Mouse (Mus musculus) kidney, adult 9 months (tissue): ENCODE measurements around the gene Sppl3.
"Not testable (repeated sequence)": the region's sequence is repeated elsewhere in the genome, so short reads cannot be mapped to it uniquely, and the experiment has no call there.

Source experiments
- DNase-seq: peaks from one replicate; pipeline ENCODE4 v3.0.0; 2022

Gene Sppl3

GRCm38 (mm10) chr5:115081636-115082035, 70.7 kb downstream of the Sppl3 start:
- no peak for DNase-seq

DNA sequence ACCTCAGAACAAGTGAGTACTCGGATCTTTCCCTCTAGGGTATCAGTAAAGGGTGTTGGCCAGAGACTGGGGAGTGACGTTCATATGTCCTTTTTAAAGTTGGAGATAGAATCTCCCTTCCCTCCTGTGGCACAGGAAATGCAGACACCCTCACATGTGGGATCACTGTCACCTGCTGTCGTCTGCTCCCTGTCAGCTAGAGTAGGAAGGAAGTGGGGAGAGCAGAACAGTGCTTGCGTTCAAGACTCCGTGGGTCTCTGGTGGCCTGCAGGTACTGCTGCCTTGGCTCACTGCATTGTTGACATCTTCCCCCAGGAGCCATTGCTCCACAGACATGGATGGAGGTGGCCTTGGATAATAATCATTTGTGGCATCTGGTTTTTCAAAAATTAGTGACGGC, 72.6 kb downstream of the Sppl3 start:
- no peak for DNase-seq

DNA sequence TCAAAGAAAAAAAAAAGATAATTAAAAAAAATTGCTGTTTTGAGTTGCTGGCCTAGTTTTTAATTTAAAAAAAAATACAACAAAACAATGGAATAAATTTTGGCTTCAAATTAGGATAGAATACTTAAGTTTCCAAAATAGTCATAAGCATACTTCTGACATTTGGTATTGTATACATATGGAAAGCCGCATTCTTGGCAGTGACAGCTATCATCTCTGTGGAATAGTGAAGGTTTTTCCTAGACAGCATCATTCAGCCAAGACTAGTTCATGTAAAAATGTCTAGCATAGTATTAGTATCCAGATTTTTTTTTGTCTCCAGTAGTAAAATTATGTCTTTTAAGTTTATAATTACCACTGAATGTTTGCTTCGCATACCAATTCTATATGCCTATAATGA, 74.7 kb downstream of the Sppl3 start:
- DNase-seq: no peak

DNA sequence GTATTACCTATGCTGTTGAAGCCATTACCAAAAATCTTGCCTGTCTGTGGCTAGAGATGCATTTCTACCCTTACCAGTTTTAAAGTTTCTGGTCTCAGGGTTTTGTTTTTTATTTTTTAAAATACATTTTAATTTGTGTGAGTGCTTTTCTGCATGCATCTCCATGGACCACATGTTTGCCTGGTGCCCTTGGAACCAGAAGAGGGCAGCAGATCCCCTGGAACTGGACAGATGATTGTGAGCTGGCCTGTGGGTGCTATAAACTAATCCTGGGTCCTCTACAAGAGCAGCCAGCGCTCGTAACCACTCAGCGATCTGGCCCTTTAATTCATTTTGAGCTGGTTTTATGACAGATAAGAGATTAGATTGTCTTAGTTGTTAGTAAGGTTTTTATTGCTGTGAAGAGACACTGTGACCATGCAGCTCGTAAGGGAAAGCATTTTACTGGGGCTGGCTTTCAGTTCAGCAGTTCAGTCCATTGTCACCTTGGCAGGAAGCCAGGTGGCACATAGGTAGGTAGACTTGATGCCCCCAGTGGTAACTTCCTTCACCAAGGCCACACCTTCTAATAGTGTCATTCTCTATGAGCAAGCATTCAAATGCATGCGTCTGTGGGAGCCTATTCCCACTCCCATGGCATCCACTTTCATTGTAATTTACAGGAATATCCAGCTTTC, 78.8 kb downstream of the Sppl3 start:
- no peak for DNase-seq

DNA sequence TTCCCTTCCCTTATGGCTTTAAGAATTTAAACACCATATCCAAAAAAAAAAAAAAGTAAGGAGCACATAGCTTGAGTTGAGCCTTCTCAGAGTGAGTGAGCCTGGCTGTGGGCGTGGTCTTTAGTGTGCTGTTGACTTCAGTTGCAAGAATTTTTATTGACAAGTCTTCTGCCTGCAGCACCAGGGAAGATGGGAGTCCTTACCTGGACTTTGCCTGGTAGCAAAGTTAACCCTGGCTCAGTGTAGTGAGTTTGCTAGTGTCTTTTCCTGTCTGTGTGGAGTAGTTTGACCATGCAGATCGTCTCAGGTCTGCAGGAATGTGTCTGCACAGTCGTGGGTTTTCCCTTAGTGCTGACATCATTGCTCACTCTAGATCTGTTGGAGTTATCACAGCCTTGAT, 80.1 kb downstream of the Sppl3 start:
- DNase-seq: no peak

DNA sequence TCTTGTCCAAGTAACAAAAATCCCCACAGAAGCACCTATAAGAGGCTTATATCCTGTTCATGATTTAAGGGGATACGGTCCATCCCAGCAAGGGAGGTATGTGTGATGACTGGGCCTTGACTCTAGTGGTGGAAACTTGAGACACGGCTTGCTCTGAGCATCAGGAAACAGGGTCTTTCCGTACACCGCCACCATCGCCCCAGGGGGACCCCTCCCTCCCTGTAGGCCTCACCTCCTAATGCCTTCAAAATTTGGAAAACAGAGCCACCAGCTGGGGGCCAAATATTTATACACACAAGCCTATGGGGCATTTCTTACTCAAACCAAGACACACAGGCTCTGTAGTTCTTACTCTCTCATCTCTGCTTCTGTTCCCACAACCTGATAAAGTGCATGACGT, 80.8 kb downstream of the Sppl3 start:
- no peak for DNase-seq

DNA sequence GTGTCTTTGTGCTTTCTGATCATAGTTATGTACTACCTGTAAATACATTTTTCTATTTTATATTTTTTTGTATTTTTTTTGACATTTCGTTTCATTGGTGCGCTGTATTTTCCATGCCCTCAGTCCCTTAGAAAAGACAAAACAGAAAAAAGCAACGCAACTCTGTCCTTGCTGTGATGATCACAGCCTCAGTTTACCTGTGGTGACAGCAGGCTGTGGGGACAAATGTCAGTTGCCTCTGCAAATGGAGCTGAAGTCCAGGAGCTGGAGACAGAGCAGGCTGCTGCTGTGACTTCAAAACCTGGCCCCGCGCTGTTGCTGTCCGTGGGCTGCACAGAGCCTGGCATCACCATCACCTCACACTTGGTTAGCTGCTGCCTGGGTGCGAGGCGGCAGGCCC, 87.3 kb downstream of the Sppl3 start, which contains the start of gene Gm10401:
Gm10401 (minus strand) TSS at position 101 of the 400 bp plus-strand sequence.
- no peak for DNase-seq

- DNase-seq: no peak
These were observed 88.6 kb downstream of the Sppl3 start for GRCm38 (mm10) chr5:115099530-115099929.

- DNase-seq: no peak
These were observed 89.1 kb downstream of the Sppl3 start for GRCm38 (mm10) chr5:115099991-115100390.

GRCm38 (mm10) chr5:115100473-115100872, 89.5 kb downstream of the Sppl3 start:
- no peak for DNase-seq

- no peak for DNase-seq
These were observed 91.3 kb downstream of the Sppl3 start for GRCm38 (mm10) chr5:115102231-115102630.

DNA sequence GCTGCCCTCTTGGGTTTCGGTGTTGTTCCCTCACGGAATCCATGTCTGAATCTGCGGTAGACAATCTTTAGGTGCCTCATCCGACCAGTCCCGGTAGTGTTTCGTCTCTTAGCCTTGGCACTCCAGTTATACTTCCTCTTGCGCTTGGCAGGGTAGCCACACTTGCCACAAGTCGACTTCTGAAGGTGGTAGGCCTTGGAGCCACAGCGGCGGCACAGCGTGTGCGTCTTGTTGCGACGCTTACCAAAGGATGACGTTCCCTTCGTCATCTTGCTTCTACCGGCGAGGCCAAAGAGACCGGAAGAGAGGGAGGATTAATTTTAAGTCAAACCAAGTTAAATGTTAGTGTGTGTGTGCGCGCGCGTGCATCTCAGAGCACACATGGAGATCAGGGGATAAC, 92.3 kb downstream of the Sppl3 start:
- DNase-seq: not testable (repeated sequence)

- DNase-seq: no peak
These were observed 100.2 kb downstream of the Sppl3 start for GRCm38 (mm10) chr5:115111156-115111555.

DNA sequence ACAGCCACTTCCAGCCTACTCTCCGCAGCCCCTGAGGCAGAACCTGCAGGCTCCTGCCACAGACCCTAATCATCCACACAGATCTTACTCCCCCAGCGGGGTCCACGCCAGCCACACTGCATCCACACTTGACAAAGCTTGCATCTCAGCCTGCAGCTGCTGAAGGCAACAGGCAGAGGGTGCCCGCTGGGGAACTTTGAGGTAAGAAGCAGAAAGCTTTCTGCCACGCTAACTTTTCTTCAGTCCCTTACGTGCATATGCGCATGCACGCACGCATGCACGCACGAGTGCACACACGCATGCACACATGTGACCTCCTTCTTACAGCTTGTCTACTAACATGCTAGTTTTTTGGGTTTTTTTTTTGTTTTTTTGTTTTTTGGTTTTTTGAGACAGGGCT, 102.3 kb downstream of the Sppl3 start:
- DNase-seq: no peak

DNA sequence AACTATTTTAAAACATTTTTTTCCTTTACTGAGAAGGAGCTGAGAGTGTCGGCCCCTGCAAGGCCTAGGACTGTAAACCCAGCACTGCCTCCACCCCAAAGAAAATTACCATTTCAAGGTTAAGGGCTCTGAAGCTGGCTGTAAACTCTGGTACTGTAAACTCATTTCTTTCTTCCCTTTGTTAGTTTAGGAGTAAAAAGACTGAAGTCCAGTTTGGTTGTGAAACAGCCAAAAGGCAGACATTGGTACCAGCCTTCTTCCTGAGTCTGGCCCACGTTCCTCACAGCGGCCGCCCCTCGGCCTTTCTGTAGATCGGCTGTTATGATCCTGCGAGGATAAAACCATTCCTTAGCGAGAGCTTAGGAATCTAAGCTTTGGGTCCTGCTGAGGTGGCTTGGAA, 103.6 kb downstream of the Sppl3 start:
- no peak for DNase-seq

- no peak for DNase-seq
These were observed 105.5 kb downstream of the Sppl3 start for GRCm38 (mm10) chr5:115116426-115116825.

GRCm38 (mm10) chr5:115117467-115117866, 106.5 kb downstream of the Sppl3 start:
- no peak for DNase-seq

- peak; percentile 95 for DNase-seq
These were observed 108.1 kb downstream of the Sppl3 start, which contains the start of gene Acads for GRCm38 (mm10) chr5:115118961-115119570. TSS of gene Acads (minus strand) at chr5:115119346.

DNA sequence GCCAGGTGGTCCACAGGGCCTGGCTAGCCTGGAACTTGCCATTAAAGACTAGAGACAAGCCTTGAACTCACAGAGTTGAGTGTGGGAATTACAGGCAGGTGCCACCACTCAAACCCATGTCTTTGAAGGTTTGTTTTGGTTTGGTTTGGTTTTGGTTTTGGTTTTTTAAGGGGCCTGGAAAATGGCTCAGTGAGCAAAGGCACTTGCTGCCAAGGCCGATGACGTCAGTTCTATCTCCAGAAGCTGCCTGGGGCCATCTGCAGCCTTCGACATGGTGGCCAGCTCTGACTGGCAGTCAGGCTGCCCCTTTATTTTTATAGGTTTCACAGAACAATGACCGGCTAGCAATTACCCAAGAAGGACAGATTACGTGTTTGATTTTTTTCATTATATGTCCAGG, 110.0 kb downstream of the Sppl3 start:
- DNase-seq: no peak

DNA sequence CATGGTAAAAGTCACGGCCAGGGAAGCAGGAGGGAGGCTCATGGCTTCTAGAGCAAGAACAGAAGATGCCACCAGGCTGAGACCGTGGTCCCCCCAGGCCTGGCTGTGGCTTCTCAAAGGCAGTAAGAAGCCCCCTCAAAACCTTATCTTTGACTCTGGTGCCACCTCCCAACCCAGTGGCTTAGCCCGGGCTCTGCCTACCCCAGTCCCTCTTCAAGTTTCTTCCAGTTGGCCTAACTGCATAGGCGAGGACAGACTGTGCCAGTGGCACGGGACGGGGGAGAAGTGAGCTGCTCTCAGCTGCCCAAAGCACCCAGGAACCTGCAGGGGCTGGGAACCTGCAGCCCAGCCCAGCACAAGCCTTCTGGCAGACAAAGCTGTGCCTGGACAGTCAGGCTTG, 113.8 kb downstream of the Sppl3 start:
- DNase-seq: no peak

DNA sequence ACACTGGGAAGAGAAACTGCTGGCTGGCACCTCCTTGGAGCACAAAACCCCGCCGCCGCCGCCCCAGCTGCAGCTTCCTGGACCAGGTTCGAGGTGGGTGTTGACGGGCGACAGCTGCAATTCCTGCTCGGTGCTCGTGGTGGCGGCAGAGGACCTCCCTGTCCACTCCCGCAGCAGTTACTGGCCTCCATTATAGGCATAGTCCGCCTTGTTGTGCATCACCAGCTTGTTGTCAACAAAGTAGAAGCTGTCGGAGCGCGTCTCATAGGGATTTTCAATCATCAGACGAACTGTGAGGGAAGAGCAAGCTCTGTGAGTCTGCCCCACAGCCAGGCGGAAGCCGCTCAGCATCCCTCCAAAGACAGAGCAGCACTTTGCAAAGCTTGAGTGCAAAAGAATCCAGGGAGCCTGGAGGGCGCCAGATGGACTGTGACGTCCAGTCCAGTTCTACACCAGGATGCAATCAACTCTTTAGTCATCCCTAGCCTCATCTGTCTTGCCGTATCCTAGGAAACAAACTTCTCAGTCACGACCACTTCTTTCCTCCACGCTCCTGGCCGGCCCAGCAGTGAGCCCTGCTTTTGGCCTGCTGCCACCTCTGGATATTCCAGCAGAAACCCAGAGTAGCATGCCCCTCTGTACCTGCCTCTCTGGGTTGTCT, 114.4 kb downstream of the Sppl3 start:
- DNase-seq: peak; percentile 91

DNA sequence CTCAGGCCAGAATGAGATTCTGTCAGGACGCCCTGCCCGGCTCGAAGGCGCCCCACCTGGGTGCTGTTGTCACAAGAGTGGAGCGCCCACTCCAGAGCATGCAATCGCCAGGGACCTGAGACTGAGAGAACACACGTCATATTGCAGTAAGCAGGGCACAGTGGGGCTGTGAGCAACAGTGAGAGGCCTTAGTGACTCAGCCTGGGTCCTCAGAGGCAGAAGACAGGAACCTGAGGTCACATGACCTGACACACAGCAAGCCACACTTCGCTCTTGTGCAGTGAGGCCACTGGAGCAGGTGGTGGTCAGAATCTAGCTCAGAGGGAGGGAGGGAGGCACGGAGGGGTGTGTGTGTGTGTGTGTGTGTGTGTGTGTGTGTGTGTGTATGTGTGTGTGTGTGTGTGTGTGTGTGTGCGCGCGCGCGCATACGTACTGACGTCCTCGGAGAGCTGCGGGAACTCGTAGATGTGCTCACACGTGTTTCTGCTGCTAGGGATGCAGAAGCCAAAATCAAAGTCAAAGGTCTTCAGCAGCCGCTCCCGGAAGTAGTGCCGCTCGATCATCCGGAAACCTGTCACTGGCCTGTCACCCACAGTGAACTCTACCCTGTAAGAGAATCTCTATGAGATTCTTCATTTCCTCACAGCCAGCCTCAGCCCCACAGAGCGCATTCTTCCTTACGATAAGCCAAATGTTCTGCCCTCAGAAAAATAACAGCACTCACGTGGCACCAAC, 115.8 kb downstream of the Sppl3 start:
- DNase-seq: peak; percentile 61

DNA sequence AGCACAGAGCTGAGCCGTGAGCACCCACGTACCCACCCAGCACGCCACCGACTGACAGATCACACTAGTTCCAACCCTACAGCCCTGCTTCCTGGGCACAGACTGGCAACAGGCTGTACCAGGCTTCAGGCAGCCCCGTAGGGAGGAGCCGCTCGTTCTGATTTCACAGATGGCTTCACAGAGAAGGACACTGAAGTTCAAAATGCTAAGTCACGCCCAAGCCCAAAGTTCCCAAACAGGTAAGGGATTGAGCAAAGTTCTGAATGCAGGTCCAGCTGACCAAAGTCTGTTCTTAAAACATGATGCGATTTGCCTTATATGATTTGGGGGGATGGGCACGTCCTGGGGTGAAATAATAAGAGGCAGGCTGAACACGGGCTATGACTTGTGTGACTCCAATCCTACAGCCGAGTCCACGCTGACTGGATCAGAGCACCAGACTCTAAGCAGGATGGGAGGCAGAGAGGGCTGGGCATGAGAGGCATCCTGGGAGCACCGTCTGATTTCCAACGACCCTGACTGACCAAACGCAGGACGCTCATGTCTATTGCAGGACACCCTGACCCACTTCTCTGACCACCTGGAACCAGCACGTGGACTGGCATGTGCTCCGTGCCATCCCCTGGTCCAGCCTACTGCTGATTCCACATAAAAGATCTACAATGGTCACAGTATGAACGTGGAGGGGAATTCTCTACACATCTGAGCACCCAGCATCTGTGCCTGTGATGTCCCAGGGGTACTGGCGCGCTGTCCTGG, 116.7 kb downstream of the Sppl3 start:
- peak; percentile 91 for DNase-seq
